Mouse (Mus musculus) cerebellum, adult 2 months (tissue): Measurements from ENCODE around the gene Cnmd. TPM values are rescaled to one million over a fixed set of nuclear protein-coding genes. Genes with fewer than 3 reads are reported as not detected.

ENCODE experiments used
- DNase-seq, 2 experiments: peaks; one replicate each; pipeline ENCODE4 v3.0.0; 2021
- H3K27ac ChIP-seq: fragments of 200-500 bp; 2 replicates; pipeline ENCODE4 v1.5.1; 2012; ENCODE audit warnings: low read length, control low read depth, inconsistent platforms; ENCODE audit not compliant: insufficient read depth
- H3K27me3 ChIP-seq: fragments of 200-500 bp; 2 replicates; pipeline ENCODE4 v1.6.1; 2012; ENCODE audit warnings: inconsistent platforms, mild to moderate bottlenecking, low read length, moderate library complexity; ENCODE audit not compliant: control insufficient read depth, insufficient read depth
- H3K4me1 ChIP-seq: fragments of 200-500 bp; 2 replicates; pipeline ENCODE4 v1.6.1; 2011; ENCODE audit warnings: low read length; ENCODE audit not compliant: control insufficient read depth, insufficient read depth
- H3K4me3 ChIP-seq: fragments of 200-500 bp; replicated peaks from 2 replicates; pipeline ENCODE3; 2011; ENCODE audit warnings: mild to moderate bottlenecking, low read depth, low read length, control low read depth; ENCODE audit not compliant: insufficient read depth
- CTCF ChIP-seq: fragments of 200-500 bp; IDR thresholded peaks from 2 replicates; pipeline ENCODE4 v1.5.1; 2011; ENCODE audit warnings: low read depth, mild to moderate bottlenecking, control low read depth, low read length, moderate library complexity, borderline replicate concordance; ENCODE audit not compliant: insufficient read depth
- POLR2A ChIP-seq: fragments of 200-500 bp; IDR thresholded peaks from 2 replicates; pipeline ENCODE4 v1.6.1; 2011; ENCODE audit warnings: low read length, control low read depth, borderline replicate concordance; ENCODE audit not compliant: insufficient read depth
- WGBS: fragments of 180-500 bp; shearing (Covaris S2); methylation state at CpG from one replicate; pipeline ENCODE4 v1.1.7; 2018; 5-methylcytosine and 5-hydroxymethylcytosine counted together
- polyA plus RNA-seq: library from polyadenylated mRNA; depleted of rRNA; stranded (reverse); fragments of >200 nt; gene quantifications from 2 replicates; pipeline ENCODE4 v1.2.3, GENCODE M21; 2012

Cnmd gene
- polyA plus RNA-seq, 1 experiment = 3.8 TPM

DNA sequence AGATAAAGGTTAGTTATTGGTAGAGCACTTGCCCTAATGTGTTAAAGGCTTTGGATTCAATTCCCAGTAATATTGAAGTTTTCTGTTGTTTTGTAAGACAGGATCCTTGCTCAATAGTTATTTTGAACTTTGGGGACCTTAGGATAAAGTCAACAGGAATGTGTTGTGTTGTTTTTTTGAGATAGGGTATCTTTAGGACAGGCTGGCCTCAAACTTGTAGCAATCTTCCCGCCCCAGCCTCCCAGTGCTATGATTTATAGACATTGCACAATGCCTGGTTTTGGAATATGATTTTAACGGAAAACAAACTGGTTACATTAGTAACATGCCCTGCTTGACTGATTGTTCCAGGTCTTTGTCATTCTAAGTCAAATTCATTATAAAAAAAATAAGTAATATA lies 28.8 kb downstream of the Cnmd start:
- 95% methylated on average over 2 of the region's 2 CpGs for WGBS
- Histone ChIP-seq H3K4me1 (no peaks in the 10 kb centered on the region), H3K27me3 (no peaks in the 10 kb centered on the region), H3K27ac (no peak overlapping the region), H3K4me3 (no peak overlapping the region)
- TF ChIP-seq CTCF (no peak), POLR2A (no peak)
- no peak for DNase-seq

DNA sequence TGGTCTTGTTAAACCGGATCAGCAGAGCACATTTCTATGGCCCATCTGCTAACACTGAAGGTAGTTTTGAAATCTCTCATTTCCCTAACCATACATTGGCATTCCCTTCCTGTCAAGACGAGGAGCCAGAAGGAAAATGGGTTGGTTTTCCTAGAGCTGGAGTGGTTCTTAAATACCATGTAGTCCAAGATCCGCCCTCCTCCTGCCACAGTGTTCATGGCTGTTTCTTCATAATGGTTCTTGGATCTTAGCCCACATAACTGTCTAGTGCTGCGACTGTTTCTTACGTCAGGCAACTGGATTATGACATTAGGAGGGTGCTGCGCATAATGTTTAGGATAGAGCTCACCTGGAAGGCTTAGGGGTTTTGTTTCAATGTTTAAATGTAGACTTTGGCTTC lies 29.6 kb downstream of the Cnmd start:
- no peaks in the 10 kb centered on the region for H3K27me3 ChIP-seq
- H3K4me3 ChIP-seq = no peak overlapping the region
- no peaks in the 10 kb centered on the region for H3K4me1 ChIP-seq
- TF ChIP-seq POLR2A = no peak
- TF ChIP-seq CTCF = no peak
- no peak overlapping the region for H3K27ac ChIP-seq
- no peak for DNase-seq
- WGBS = 74% methylated on average over 6 of the region's 6 CpGs

DNA sequence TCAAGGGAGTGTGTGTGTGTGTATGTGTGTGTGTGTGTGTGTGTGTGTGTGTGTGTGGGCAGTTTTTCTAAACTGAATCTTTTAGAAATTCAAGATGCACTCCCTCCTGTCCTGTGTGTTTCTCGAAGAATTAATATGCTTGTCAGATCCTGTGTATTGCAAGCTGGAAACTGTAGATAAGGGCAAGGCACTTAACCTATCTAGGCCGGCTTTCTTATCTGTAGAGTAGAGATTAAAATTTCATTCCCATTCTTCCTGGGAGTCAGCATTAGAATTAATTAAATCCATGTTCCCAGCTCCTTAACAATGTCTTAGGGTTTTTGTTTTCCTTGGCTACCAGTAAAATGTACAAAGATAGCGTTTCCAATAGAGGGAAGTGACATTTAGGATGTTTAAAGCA lies 40.8 kb downstream of the Cnmd start:
- 84% methylated on average over 3 of the region's 3 CpGs for WGBS
- no peaks in the 10 kb centered on the region for H3K4me1 ChIP-seq
- no peak overlapping the region for H3K4me3 ChIP-seq
- H3K27me3 ChIP-seq = no peaks in the 10 kb centered on the region
- DNase-seq = no peak
- no peak for TF ChIP-seq POLR2A
- no peak for TF ChIP-seq CTCF
- no peak overlapping the region for H3K27ac ChIP-seq

DNA sequence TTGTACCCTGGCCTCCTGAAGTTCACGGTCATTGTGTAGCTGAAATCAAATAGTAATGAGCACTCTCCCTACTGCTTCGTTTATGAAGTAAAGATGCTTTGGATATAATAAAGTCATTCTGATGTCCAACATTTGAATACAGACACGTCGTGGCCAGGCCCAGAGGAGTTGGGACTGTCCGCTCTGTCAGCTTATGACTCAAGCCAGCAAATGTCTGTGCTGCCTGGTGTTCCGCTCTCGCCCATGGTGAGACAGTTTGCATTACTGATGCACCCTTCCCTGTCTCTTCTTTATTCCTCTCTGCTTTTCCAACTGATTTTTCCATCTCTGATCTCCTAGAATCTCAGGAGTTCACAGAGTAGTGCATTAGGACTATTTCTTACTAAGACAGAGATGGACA lies 42.2 kb downstream of the Cnmd start:
- no peaks in the 10 kb centered on the region for H3K27me3 ChIP-seq
- no peak for DNase-seq
- no peak overlapping the region for H3K27ac ChIP-seq
- no peak overlapping the region for H3K4me3 ChIP-seq
- WGBS = 84% methylated on average over 7 of the region's 7 CpGs
- H3K4me1 ChIP-seq = no peaks in the 10 kb centered on the region
- TF ChIP-seq POLR2A = no peak
- no peak for TF ChIP-seq CTCF

DNA sequence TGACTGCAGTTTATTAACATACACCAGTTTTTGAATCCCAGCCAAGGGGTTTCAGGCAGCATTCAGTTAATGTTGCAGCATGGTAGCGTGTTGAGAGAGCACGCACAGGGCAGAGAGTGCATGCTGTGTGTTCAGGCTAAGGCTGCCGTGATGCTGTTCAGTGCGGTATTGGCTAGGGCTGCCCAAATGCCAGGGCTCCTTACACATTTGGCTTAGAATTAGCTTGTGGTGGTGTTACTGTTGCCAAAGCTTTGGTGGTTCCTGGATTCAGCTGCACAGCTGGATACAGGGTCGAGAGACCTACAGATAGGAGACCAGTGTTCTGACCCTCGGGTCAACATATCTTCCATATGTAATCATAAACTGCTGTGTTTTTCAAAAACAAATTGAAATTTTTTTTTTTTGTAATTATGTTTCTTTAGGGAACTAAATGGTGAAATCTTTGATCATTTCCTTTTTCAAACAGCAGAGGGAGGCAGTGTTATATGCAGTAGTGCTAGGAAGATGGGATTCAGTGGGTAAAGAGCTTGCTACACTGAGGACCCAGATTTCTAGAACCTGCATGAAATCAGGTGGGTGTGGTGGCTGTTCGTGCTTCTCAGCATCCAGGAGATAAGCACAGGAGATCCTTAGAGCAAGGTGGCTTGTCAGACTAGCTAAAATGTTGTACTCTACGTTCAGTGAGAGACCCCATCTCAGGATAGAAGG lies 44.7 kb downstream of the Cnmd start:
- Histone ChIP-seq H3K4me1 (no peaks in the 10 kb centered on the region), H3K27ac (no peak overlapping the region), H3K27me3 (no peaks in the 10 kb centered on the region), H3K4me3 (no peak overlapping the region)
- DNase-seq = no peak
- no peak for TF ChIP-seq POLR2A
- TF ChIP-seq CTCF = no peak
- 53% methylated on average over 8 of the region's 8 CpGs for WGBS

DNA sequence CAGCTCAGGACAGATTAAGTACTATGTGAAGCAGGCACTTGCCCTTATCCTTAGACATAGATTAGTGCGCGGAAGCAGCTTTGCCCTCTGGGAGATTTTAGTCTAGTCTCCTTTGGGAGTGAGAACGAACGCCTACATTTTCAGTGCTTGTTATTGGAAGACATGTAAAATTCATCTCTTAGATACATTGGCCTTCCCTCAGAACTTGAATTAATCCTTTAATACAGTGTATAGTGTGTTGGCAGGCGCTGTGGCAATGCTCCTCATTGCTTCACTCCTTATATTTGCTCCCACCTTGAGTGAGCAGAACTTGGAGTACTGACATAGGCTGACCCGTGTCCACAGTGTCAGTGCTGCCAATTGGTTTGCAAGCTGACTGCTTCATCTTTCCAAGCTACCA lies 53.7 kb downstream of the Cnmd start:
- H3K27me3 ChIP-seq = no peaks in the 10 kb centered on the region
- H3K4me3 ChIP-seq = no peak overlapping the region
- no peak overlapping the region for H3K27ac ChIP-seq
- no peaks in the 10 kb centered on the region for H3K4me1 ChIP-seq
- TF ChIP-seq CTCF (no peak), POLR2A (no peak)
- 95% methylated on average over 6 of the region's 6 CpGs for WGBS
- DNase-seq = no peak

DNA sequence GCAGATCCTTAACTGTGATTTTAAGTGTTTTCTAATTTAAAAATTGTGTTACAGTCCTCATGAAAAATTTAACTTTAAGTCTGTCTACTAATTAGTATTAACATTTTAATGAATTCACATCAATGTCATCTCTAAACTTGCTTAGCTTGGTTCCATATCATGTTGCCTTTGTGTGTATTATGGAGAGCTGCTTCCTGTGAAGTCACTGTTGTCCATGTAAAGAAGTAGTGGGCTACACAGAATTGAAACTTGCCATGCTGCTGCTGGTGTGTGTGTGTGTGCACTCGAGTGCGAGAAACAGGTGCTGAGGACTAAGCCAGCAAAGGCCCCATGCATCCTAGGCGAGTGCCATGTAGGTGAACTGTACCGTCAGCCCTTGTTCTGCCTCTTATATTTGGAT lies 54.6 kb downstream of the Cnmd start:
- 85% methylated on average over 4 of the region's 4 CpGs for WGBS
- Histone ChIP-seq H3K27me3 (no peaks in the 10 kb centered on the region), H3K4me3 (no peak overlapping the region), H3K27ac (no peak overlapping the region), H3K4me1 (no peaks in the 10 kb centered on the region)
- DNase-seq = no peak
- TF ChIP-seq POLR2A (no peak), CTCF (no peak)

DNA sequence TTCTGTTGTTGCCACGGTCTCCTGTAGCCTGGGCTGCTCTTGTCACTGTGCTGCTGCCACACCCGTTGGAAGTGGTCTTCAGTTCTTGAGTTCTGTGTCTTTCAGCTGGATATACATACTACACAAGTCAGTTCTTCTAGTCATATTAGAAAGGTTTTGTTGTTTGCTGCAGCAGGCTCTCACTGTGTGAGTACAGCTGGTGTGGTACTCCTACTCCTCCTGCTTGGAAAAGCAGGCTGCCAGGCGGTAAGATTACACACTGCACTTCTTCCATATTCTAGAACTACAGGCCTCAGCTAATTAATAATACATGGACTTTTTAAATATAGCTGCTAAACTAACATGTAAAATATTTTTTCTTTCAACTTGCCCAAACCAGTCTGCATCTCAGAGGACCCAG lies 55.1 kb downstream of the Cnmd start:
- DNase-seq = no peak
- Histone ChIP-seq H3K4me3 (no peak overlapping the region), H3K27ac (no peak overlapping the region), H3K27me3 (no peaks in the 10 kb centered on the region), H3K4me1 (no peaks in the 10 kb centered on the region)
- WGBS = 86% methylated on average over 3 of the region's 3 CpGs
- TF ChIP-seq CTCF (no peak), POLR2A (no peak)
